Mouse (Mus musculus): ENCODE data around the gene Zfp981. TPM values are rescaled to one million over a fixed set of nuclear protein-coding genes. Genes with fewer than 3 reads are reported as not detected.
"Not testable (repeated sequence)": the region's sequence is repeated elsewhere in the genome, so short reads cannot be mapped to it uniquely, and the experiment has no call there.

Gene Zfp981
- polyA plus RNA-seq, 1 experiment, result 0.06 TPM

- TF ChIP-seq TCF12 (IDR thresholded peaks at IDR 0.05; ENCODE audit: insufficient read depth, poor library complexity, severe bottlenecking), result no peak
- no peak for TF ChIP-seq TCF3 (IDR thresholded peaks at IDR 0.05; ENCODE audit: insufficient read length, low read depth)
- TF ChIP-seq MAX (IDR thresholded peaks at IDR 0.05; ENCODE audit: low read depth), result no peak
- no peak for TF ChIP-seq USF1 (IDR thresholded peaks at IDR 0.05; ENCODE audit: low read depth)
- no peak for TF ChIP-seq CEBPB (IDR thresholded peaks at IDR 0.05; ENCODE audit: insufficient read depth, poor library complexity, severe bottlenecking)
- TF ChIP-seq E2F4 (IDR thresholded peaks at IDR 0.05; ENCODE audit: insufficient read depth), result no peak
- no peak for TF ChIP-seq REST (IDR thresholded peaks at IDR 0.05; ENCODE audit: insufficient read depth, insufficient read length)
- no peak for TF ChIP-seq SRF (IDR thresholded peaks at IDR 0.05; ENCODE audit: control insufficient read depth, insufficient read length, low read depth)
- no peak for TF ChIP-seq MYOG (IDR thresholded peaks at IDR 0.05; ENCODE audit: control insufficient read depth in 1 of 3, insufficient read depth in 1 of 3, insufficient read length in 2 of 3, low read depth in 2 of 3)
- TF ChIP-seq POLR2AphosphoS2 (IDR thresholded peaks at IDR 0.05; ENCODE audit: insufficient read length, low read depth), result no peak
- no peak for TF ChIP-seq POLR2A (IDR thresholded peaks at IDR 0.05; ENCODE audit: insufficient read length, low read depth)
- no peak for TF ChIP-seq MYOD1 (IDR thresholded peaks at IDR 0.05; ENCODE audit: control insufficient read depth in 1 of 3, insufficient read length in 2 of 3, low read depth in 2 of 3)
- Histone ChIP-seq H3K4me3 (no peak overlapping the region), H3K27me3 (ENCODE audit: control insufficient read depth, insufficient read depth, insufficient read length) (no peaks in the 10 kb centered on the region), H3ac (ENCODE audit: control insufficient read depth, insufficient read length) (no peak overlapping the region), H3K36me3 (ENCODE audit: control insufficient read depth, insufficient read depth) (no peaks in the 10 kb centered on the region), H3K4me2 (ENCODE audit: low read depth) (no peak overlapping the region), H3K79me2 (ENCODE audit: control insufficient read depth, insufficient read depth) (no peaks in the 10 kb centered on the region)
Measured at GRCm38 (mm10) chr4:146457126-146457525, 44.7 kb upstream of the Zfp981 start.

- no peak for TF ChIP-seq TCF3 (IDR thresholded peaks at IDR 0.05; ENCODE audit: insufficient read length, low read depth)
- no peak for TF ChIP-seq REST (IDR thresholded peaks at IDR 0.05; ENCODE audit: insufficient read depth, insufficient read length)
- no peak for TF ChIP-seq CEBPB (IDR thresholded peaks at IDR 0.05; ENCODE audit: insufficient read depth, poor library complexity, severe bottlenecking)
- no peak for TF ChIP-seq MYOD1 (IDR thresholded peaks at IDR 0.05; ENCODE audit: control insufficient read depth in 1 of 3, insufficient read length in 2 of 3, low read depth in 2 of 3)
- TF ChIP-seq USF1 (IDR thresholded peaks at IDR 0.05; ENCODE audit: low read depth), result no peak
- no peak for TF ChIP-seq E2F4 (IDR thresholded peaks at IDR 0.05; ENCODE audit: insufficient read depth)
- TF ChIP-seq TCF12 (IDR thresholded peaks at IDR 0.05; ENCODE audit: insufficient read depth, poor library complexity, severe bottlenecking), result no peak
- no peak for TF ChIP-seq MYOG (IDR thresholded peaks at IDR 0.05; ENCODE audit: control insufficient read depth in 1 of 3, insufficient read depth in 1 of 3, insufficient read length in 2 of 3, low read depth in 2 of 3)
- TF ChIP-seq POLR2A (IDR thresholded peaks at IDR 0.05; ENCODE audit: insufficient read length, low read depth), result no peak
- no peak for TF ChIP-seq MAX (IDR thresholded peaks at IDR 0.05; ENCODE audit: low read depth)
- no peak for TF ChIP-seq POLR2AphosphoS2 (IDR thresholded peaks at IDR 0.05; ENCODE audit: insufficient read length, low read depth)
- no peak for TF ChIP-seq SRF (IDR thresholded peaks at IDR 0.05; ENCODE audit: control insufficient read depth, insufficient read length, low read depth)
- Histone ChIP-seq H3K4me3 (no peak overlapping the region), H3K36me3 (ENCODE audit: control insufficient read depth, insufficient read depth) (no peaks in the 10 kb centered on the region), H3K27me3 (ENCODE audit: control insufficient read depth, insufficient read depth, insufficient read length) (no peaks in the 10 kb centered on the region), H3ac (ENCODE audit: control insufficient read depth, insufficient read length) (no peak overlapping the region), H3K4me2 (ENCODE audit: low read depth) (no peak overlapping the region), H3K79me2 (ENCODE audit: control insufficient read depth, insufficient read depth) (no peaks in the 10 kb centered on the region)
Measured at GRCm38 (mm10) chr4:146457720-146458119, 44.1 kb upstream of the Zfp981 start.

GRCm38 (mm10) chr4:146459822-146460221 is 42.0 kb upstream of the Zfp981 start:
- not testable (repeated sequence) for H3K4me2 ChIP-seq (ENCODE audit: low read depth); H3K27me3 ChIP-seq (ENCODE audit: control insufficient read depth, insufficient read depth, insufficient read length); H3ac ChIP-seq (ENCODE audit: control insufficient read depth, insufficient read length); H3K79me2 ChIP-seq (ENCODE audit: control insufficient read depth, insufficient read depth); H3K4me3 ChIP-seq; H3K36me3 ChIP-seq (ENCODE audit: control insufficient read depth, insufficient read depth)

GRCm38 (mm10) chr4:146460685-146461084 is 41.1 kb upstream of the Zfp981 start:
- not testable (repeated sequence) for H3K27me3 ChIP-seq (ENCODE audit: control insufficient read depth, insufficient read depth, insufficient read length); H3K4me3 ChIP-seq; H3K79me2 ChIP-seq (ENCODE audit: control insufficient read depth, insufficient read depth); H3K36me3 ChIP-seq (ENCODE audit: control insufficient read depth, insufficient read depth); H3ac ChIP-seq (ENCODE audit: control insufficient read depth, insufficient read length); H3K4me2 ChIP-seq (ENCODE audit: low read depth)

GRCm38 (mm10) chr4:146463649-146464351 is 38.0 kb upstream of the Zfp981 start:
- not testable (repeated sequence) for H3K4me2 ChIP-seq (ENCODE audit: low read depth); H3K79me2 ChIP-seq (ENCODE audit: control insufficient read depth, insufficient read depth); H3K4me3 ChIP-seq; H3ac ChIP-seq (ENCODE audit: control insufficient read depth, insufficient read length); H3K27me3 ChIP-seq (ENCODE audit: control insufficient read depth, insufficient read depth, insufficient read length); H3K36me3 ChIP-seq (ENCODE audit: control insufficient read depth, insufficient read depth)

- H3K4me2 ChIP-seq (ENCODE audit: low read depth); H3K27me3 ChIP-seq (ENCODE audit: control insufficient read depth, insufficient read depth, insufficient read length); H3K4me3 ChIP-seq; H3K36me3 ChIP-seq (ENCODE audit: control insufficient read depth, insufficient read depth); H3ac ChIP-seq (ENCODE audit: control insufficient read depth, insufficient read length); H3K79me2 ChIP-seq (ENCODE audit: control insufficient read depth, insufficient read depth): not testable (repeated sequence)
Measured at GRCm38 (mm10) chr4:146469984-146470383, 31.8 kb upstream of the Zfp981 start.

- not testable (repeated sequence) for H3ac ChIP-seq (ENCODE audit: control insufficient read depth, insufficient read length)
Measured at GRCm38 (mm10) chr4:146474181-146474580, 27.6 kb upstream of the Zfp981 start.

GRCm38 (mm10) chr4:146474716-146475676 is 26.8 kb upstream of the Zfp981 start:
- not testable (repeated sequence) for H3K27me3 ChIP-seq (ENCODE audit: control insufficient read depth, insufficient read depth, insufficient read length); H3K79me2 ChIP-seq (ENCODE audit: control insufficient read depth, insufficient read depth); H3K4me3 ChIP-seq; H3ac ChIP-seq (ENCODE audit: control insufficient read depth, insufficient read length); H3K4me2 ChIP-seq (ENCODE audit: low read depth); H3K36me3 ChIP-seq (ENCODE audit: control insufficient read depth, insufficient read depth)

More at GRCm38 (mm10) chr4:146474181-146474580, 27.6 kb upstream of the Zfp981 start:
- H3K79me2 ChIP-seq (ENCODE audit: control insufficient read depth, insufficient read depth); H3K27me3 ChIP-seq (ENCODE audit: control insufficient read depth, insufficient read depth, insufficient read length); H3K4me3 ChIP-seq; H3K4me2 ChIP-seq (ENCODE audit: low read depth); H3K36me3 ChIP-seq (ENCODE audit: control insufficient read depth, insufficient read depth): not testable (repeated sequence)
